Mouse (Mus musculus) heart, postnatal 14 days (tissue): ENCODE results near the gene 1700061G19Rik. TPM values are rescaled to one million over a fixed set of nuclear protein-coding genes. Genes with fewer than 3 reads are reported as not detected.
"Not testable (repeated sequence)": the region's sequence is repeated elsewhere in the genome, so short reads cannot be mapped to it uniquely, and the experiment has no call there.

Source experiments
- DNase-seq, 2 experiments: peaks; one replicate each; pipeline ENCODE4 v3.0.0; 2021 to 2022
- intact Hi-C: fragments of 180-260 bp; cut with DNase I; formaldehyde crosslinking; loops from one replicate; pipeline ENCODE4 v1.15.1; 2025
- total RNA-seq, 2 experiments: library from RNA; stranded (reverse); gene quantifications; 2 replicates each; pipeline ENCODE4 v1.2.3; 2021

The 1700061G19Rik gene
- total RNA-seq, 2 experiments from 2014 or later: not detected

DNA sequence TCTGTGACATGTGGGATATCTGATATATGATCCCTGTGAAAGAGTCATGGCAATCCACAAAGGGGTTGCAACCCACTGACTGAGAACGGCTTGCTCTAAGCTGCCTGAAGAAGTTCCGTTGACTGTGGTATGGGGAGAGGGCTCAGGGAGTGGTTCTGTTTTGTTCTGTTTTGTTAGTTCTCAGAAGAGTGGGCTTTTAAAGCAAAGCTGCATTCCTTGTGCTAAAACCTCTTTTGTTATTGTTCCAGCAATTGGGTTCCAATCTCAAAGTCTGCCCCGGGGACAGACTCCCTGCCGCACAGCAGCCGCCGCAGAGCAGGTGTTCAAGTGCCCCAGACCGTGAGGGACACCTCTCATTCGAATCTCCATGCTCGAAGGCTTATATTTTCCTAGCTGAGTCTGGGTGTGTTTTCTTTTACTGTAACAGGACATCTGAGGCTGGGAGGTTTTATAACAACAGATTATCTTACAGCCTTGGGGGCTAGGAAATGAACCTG, 5.7 kb upstream of the 1700061G19Rik start:
- intact Hi-C loops: no loop called here

DNA sequence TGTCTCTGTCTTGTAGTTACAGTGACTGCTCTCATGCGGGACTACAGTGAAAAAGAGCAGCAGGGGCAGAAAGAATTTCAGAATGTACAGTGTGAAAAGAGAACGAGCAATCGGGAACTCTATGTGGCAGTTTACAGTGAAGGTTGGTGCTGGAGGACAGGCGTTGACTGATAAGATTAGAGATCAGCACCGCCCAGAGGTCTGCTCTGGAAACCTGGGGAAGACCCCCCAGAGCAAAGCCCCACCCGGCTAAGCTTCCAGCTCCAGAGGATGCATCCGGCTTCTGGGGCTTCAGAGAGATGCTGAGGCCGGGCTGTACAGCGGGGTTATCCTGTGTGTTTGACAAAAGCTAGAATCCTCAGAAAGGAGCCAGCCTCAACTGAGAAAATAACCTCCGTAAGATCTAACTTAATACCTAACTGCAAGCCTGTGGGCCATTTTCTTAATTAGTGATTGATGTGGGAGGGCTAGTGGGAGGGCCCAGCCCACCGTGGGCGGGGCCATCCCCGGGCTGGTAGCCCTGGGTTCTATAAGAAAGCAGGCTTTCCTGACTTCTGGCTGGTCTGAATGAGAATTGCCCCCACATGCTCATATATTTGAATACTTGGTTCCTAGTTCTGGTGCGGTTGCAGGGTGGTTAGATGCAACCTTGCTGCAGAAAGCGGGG, 4.9 kb upstream of the 1700061G19Rik start:
- intact Hi-C loops: no loop called here
- no peak for DNase-seq

More for the DNA sequence above, 5.7 kb upstream of the 1700061G19Rik start:
- DNase-seq: no peak

DNA sequence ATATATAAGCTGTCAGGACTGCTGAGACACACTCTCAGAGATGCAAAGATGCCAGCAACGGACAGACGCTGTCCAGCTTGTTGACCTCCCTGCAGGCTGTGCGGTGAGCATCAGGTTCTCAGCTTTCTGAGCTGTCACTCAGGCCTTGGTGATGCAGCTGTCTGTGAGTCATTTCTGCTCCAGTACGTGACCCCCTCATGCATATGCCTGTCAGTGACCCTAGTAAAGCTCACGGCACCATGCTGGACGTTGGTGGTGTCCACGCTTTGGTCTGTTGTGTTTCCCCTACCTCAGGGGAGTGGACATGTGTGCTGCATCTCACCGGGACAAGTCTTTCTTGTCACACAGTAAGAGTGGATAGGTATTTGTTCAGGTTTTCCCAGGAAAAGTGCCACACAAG, 3.5 kb upstream of the 1700061G19Rik start:
- intact Hi-C loops: no loop called here
- DNase-seq: no peak

DNA sequence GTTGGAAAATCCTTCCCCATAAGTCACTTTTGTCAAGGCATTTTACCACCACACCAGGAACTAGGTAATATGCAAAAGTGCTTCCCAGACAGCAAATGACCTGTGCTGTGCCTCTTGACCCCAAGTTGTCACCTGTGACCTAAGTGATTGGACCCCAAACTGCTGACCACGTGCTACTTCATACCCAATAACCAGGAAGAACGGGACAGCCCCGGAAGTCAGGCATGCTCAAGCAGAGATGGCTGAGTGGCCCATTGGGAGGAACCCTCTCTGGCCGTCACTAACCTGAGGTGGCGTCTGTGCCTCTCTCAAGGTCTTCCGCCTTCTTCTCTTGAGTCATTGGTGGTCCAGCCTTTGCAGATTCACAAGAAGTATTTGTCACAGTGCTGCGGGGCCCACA, 2.8 kb upstream of the 1700061G19Rik start:
- DNase-seq: no peak
- intact Hi-C loops: no loop called here

DNA sequence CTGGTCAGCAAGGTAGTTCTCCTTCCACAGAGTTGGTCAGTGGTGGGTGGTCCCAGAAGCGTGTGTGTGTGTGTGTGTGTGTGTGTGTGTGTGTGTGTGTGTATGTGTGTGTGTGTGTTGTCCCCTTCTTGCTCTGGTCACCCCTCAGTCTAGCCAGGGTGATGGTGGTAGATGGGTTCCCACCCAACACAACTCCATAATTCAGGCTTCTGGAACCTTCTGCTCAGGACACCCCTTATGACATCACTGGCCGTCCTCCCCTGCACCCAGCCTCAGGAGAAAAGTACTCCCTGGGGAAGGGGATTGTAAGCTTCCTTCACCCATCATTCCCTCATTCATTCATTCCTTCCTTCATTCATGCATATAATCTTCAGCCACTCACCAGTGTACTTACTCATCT, 1.0 kb upstream of the 1700061G19Rik start, which contains the start of gene Acsbg2:
Acsbg2 (minus strand) TSS at position 211 of the 400 bp plus-strand sequence.
- intact Hi-C loops: no loop called here
- no peak for DNase-seq

DNA sequence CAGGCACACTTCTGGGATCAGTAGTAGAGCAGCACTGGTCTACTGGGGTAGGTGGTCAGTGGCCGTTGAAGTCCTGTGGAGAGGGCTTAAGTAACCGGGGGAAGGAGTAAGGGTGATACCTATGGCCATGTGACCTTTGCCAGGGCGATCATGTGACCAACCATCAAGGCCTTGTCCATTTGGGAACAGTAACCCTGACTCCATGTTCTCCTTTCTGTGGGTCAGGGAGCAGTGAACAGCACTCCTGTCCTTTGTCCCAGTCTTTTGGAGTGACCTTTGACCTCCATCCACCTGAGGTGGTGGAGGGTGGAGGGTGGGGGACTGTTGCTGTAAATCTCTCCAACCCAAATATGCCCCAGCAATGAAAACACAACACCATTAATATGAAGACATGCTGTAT, 1.2 kb downstream of the 1700061G19Rik start:
- intact Hi-C loops: no loop called here
- DNase-seq: no peak

DNA sequence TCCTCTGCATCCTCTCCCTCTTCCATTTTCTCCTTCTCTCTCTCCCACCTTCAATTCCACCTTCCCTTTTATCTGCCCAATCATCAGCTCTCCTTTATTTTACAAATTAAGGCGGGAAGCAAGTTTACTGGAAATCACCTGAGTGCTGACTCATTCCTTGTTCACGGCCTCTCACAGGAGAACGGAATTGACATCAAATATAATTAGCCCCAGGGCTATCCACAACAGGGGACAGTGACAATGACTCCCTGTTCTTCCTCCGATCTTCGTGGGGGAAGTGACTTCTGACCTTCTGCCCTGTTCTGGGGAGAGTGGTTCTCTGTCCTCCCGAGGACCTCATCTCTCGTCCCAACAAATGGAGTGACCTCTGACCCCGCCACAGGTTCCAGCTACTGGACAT, 1.7 kb downstream of the 1700061G19Rik start:
- no peak for DNase-seq
- intact Hi-C loops: no loop called here

DNA sequence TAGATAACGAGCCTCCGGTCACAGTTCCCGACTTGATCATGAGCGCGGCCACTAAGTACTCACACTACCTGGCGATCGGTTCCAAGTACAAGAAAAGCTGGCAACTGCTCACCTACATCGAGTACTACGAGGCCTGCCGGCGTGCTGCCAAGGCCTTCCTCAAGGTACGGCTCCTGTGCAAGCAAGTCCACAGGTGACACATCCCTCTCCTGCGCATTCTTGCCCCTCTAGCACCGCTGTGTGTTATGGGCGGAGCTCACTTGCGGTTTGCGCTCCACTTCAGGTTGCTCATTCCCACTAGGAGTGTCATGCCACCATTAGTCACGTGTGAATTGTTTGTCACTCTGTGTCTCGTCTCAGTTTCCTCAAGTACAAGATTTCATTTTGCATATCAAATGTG, 2.1 kb downstream of the 1700061G19Rik start:
- no peak for DNase-seq
- intact Hi-C loops: no loop called here

DNA sequence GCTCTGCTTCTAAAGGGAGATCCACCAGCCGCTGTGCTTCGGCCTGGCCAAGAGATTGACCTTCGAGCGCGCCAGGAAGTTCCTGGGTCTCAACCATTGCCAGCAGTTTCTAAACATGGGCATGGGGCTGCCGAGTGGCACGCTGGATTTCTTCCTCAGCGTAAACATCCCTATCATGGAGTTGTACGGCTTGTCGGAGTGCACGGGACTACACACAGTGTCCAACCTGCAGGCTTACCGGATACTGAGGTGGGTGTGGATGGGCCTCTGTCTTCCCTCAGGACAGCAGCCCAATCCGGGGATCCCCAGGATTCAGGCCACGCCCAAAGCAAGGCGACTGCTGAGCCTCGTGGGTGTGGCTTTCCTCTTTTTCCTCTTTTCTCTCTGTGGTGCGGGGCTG, 8.3 kb downstream of the 1700061G19Rik start:
- peak; percentile 29 to 42 for DNase-seq
- intact Hi-C loops: no loop called here

DNA sequence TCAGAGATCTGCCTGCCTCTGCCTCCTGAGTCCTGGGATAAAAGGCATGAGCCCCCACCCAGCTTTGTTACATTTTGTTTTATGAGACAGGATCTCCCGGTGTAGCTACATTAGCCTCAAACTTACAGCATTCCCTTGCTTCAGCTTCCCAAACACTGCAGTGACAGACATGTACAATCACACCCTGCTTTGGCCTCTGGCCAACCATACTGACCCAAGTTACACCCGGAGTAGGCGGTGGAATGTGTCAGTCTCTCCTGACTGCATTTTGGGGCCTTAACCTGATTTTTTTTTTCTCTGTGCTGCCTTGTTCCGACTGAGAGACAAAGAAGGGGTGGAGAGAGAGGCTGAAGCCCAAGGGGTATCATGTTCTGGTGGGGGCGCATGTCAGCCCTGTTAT, 9.1 kb downstream of the 1700061G19Rik start:
- DNase-seq: peak; percentile 28 to 50
- intact Hi-C loops: no loop called here

DNA sequence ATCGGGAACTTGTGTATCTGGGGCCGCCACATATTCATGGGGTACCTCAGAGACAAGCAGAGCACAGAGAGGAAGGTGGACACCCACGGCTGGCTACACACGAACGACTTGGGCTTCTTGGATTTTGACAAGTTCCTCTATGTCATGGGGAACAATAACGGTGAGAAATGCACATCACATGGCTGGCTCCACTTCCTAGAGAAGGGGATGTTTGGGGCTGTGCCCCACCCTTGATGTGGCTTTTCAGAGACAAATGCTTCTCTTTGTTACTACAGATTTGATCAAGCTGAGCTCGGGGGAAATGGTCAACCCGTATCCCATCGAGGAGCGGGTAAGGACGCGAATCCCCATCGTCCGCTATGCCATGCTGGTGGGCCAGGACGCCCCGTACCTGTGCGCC, 9.5 kb downstream of the 1700061G19Rik start:
- no peak for DNase-seq
- intact Hi-C loops: no loop called here

DNA sequence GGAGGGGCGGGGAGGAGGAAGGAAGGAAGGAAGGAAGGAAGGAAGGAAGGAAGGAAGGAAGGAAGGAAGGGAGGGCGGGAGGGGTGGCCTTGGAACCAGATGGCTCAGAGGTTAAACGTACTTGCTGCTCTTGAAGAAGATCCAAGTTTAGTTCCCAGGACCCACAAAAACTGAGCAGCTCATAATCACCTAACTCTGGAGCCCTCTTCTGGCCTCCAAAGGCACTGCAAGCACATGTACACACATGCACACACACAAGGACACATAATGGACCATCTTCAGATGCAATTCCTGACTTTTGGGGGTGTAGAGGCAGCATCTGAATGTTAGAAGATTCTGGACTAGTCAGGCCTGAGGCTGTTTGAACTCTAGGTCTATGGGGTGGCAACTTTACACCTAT, 12.8 kb downstream of the 1700061G19Rik start:
- no peak for DNase-seq
- intact Hi-C loops: no loop called here

DNA sequence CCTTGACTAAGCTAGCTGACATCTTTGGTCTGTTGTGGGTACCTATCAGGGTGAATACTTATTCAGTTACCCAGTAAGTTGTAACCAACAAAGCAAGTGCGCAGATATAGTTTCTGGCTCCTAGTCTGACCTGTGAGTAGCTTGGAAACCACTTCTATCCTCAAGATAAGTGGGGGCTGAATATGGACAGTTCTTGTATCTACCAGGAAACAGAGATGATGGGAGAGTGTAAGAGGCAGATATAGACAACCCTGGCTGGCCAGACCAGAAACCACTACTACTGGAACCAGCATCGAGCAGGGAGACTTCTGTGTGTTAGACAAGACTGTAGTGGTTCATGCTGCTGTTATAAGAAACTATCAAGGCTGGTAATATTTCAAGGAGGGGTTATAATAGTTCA, 14.7 kb downstream of the 1700061G19Rik start:
- intact Hi-C loops: no loop called here
- DNase-seq: no peak

DNA sequence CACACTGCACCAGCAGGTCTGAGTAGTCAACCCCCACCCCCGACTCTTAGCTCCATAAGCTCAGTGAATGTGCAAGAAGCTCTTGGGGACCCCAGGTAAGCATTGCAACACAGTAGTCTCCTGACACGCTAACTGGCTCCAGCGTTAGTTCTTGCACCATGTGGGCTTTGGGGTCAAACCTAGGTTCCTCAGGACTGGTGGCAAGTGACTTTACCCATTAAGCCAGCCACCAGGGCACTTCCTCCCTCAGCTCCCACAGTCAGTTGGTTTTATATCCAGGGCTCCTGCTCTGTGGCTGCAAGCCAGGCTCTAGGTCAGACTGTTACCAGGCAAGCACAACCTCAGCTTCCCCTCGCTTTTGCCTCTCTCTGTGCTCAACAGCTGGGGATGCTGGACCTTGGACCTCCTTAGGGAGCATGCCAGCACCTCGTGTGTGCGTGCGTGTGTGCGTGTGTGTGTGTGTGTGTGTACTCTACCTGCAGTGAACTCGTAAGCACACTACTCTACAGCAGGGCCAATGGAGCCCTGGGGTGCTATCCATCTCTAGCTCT, 20.2 kb downstream of the 1700061G19Rik start:
- no peak for DNase-seq
- intact Hi-C loops: no loop called here

DNA sequence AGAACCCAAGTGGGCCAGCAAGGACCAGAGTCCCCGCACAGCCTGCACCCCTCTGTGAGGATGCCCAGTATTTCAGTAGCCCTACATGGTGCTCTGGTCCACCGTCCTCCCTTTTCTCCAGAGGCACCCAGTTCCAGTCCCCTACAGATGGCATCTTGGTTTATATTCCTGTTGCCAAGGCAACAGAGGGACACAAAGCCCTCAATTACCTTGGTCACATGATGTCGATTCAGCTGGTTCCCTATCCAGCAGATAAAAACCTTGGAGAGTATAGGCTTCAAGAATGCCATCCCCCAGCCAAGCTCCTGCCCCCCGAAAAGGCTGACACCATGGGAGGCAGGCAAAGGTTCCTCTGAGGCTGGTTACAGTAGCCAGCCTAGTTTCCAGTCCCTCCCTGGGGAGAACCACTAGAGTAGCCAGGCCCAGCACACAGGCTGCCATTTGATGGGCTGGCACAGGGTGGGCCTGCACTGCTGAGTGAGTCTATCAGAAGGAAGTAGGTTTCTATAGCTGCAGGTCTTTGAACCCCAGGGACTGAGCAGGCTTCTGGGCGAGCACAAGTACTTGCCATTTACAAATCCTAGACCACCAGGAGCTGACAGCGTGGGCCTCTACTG, 21.3 kb downstream of the 1700061G19Rik start:
- no peak for DNase-seq
- intact Hi-C loops: loop anchor here (1.0 kb wide), 1 partner anchor 55 kb away; no protein-coding TSS in a partner anchor

DNA sequence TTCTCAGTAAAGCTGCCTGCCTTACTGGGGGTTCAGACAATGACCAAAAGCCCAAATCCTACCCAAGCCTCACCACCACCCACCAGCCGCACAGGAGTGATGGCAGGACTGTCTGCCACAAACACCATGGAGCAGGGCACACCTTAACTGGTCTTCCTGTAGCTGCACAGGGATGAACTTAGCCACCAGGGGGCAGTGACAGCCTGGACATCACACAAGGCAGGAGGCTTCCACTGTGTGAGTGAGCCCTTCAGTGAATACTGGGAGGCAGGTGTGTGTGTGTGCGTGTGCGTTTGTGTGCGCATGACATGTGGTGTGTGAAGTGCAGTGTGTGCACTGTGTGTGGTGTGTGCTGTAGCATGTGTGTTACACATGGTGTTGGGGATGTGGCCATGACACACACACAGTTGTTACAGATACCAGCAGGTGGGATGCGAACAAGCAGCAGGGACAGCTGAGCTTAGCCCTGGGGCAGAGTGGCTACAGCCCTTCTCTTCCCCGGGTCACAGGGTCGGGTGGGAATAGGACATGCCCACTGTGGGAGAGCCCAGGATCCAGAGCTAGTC, 22.4 kb downstream of the 1700061G19Rik start:
- DNase-seq: peak; percentile 78 to 87
- intact Hi-C loops: loop anchor here (1.0 kb wide), 1 partner anchor 54 kb away; no protein-coding TSS in a partner anchor

DNA sequence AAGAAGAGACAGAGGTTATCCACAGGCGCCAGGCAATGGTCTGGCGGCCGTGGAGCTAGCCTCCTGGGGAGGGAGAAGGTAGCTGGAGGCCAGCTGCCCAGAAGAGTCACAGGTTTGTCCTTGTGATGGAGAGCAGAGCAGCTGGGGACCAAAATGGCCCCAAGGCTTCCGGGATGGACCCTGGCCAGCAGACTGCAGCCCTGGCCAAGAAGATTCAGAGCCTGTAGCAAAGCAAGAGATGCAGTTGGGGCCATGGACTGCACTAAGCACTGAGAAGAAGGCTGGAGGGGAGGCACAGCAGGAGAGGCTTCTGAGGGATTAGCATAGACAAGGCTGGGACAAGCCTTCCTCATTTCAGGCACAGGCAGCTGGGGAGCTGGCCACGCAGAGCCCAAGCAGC, 27.4 kb downstream of the 1700061G19Rik start:
- DNase-seq: no peak
- intact Hi-C loops: no loop called here

DNA sequence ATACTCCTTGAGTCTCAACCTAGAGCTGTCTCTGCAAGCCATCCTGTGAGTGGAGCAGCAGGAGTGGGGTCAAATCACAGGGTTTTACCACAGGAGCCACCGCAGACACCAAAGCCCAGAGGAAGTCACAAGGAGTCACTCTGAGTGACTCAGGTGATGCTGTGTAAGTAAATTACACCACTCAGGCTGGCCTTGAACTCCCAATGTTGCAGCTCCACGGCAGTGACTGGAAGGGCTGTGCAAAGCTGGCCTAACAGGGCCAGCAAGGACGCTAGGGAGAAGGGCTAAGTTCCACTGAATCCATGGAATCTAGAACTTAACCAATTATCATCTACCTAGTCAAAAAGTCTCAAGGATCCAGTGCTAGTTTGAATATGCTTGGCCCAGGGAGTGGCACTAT, 30.9 kb downstream of the 1700061G19Rik start:
- DNase-seq: no peak
- intact Hi-C loops: no loop called here

DNA sequence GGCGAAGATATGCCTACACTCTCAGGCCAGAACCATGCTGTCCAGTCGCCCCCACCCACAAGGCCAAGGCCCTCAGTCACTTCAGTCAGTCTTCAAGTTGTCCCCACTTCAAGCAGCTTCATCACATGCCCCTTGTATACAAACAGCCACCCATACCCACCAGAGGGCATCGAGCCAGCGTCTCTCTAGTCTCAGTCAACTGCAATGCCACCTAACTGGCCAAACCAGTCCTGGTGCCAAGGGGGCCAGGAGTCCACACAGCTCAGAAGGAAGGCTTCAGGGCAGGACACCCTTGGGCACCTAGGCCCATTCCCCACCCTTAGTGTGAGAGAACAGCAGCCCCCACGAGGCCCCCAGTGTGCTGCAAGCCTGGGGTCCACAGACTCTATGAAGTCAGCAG, 31.8 kb downstream of the 1700061G19Rik start:
- DNase-seq: no peak
- intact Hi-C loops: no loop called here

DNA sequence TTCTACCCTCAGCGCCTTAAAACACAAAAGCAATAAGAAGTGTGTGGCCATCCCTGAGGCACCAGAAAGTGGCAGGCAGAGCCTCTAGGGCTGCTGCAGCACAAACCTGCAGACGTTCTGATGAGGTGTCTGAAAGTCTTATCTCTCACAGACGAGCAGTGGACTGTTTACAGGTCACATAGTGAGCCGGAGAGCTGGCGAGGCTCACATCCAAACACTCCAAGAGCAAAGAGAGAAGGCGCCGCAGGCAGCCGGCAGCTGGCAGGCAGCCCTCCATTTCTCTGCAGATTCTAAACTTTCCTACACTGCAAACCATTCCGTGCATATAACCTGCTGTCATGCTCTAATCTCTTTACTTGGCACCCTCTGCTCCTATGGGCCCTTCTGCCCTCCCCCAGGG, 32.6 kb downstream of the 1700061G19Rik start:
- DNase-seq: peak; percentile 43 to 48
- intact Hi-C loops: no loop called here

DNA sequence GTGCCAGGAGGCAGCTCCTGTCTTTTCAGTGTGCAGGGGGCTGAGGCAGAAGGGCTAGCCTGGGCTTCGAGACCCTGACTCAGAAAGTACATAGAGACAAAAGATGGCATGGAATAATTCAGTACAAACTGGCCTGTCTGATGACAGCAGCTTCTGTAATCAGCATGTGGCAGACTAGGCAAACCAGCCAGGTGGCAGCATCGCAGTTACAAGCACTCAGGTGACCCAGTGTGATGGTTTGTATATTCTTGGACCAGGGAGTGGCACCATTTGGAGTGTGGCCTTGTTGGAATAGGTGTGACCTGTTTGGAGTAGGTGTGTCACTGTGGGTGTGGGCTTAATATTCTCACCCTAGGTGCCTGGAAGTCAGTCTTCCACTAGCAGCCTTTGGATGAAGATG, 34.5 kb downstream of the 1700061G19Rik start:
- intact Hi-C loops, DNase-seq: not testable (repeated sequence)
